Mouse (Mus musculus) testis, adult 2 months (tissue): ENCODE results near the gene Appl1.
A peak's percentile ranks its signal among the peaks of the same experiment; 100 is the strongest.

ENCODE experiments used
- CTCF ChIP-seq: fragments of 200-500 bp; IDR thresholded peaks from 2 replicates; pipeline ENCODE4 v1.5.1; 2012; ENCODE audit warnings: low read depth, mild to moderate bottlenecking, inconsistent platforms, low read length, moderate library complexity; ENCODE audit not compliant: control insufficient read depth, insufficient read depth, insufficient replicate concordance
- POLR2A ChIP-seq: fragments of 200-500 bp; IDR thresholded peaks from 2 replicates; pipeline ENCODE4 v1.6.1; 2012; ENCODE audit warnings: low read depth, mild to moderate bottlenecking, inconsistent platforms, low read length, moderate library complexity; ENCODE audit not compliant: control insufficient read depth

DNA sequence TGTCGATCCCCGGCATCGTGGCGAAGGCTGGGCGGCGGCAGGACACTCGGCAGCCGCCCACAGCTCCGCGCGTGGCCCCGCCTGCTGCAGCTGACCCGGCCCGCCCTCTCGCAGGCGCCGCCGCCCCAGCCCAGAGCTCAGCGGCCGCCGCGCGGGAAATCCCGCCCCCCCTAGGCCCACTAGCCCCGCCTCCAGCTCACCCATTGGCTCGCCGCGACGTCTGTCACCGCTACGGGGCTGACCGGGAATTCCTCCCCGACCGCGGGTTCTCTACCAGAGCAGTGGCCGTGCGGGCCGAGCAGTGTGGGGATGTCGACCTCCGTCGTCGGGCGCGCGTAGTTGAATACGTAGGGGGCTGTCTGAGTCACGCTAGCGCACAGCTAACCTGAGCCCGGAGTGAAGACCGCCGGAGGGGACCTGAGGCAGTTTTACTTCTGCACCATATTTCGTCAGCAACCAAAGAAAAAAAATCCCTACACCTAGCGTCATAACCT lies 546 bp downstream of the Appl1 start:
- peak; percentile 87 for TF ChIP-seq POLR2A
- TF ChIP-seq CTCF = no peak
